Mouse (Mus musculus): Measurements from ENCODE around the gene Lgals2. TPM values are rescaled to one million over a fixed set of nuclear protein-coding genes. Genes with fewer than 3 reads are reported as not detected.
A peak's percentile ranks its signal among the peaks of the same experiment; 100 is the strongest.

The Lgals2 gene
- polyA plus RNA-seq, 1 experiment from 2014 or later = not detected

- no peak overlapping the region for H3K4me3 ChIP-seq
- H3K9ac ChIP-seq = no peak overlapping the region
- no peak overlapping the region for H3K4me2 ChIP-seq
- 93% methylated on average over 1 of the region's 1 CpGs for WGBS
- no peak for ATAC-seq (ENCODE audit: low FRiP score)
- peaks cover 21% of the 10 kb centered on the region for H3K27me3 ChIP-seq
- peaks cover 38% of the 10 kb centered on the region for H3K4me1 ChIP-seq (replicated peaks)
- H3K9me3 ChIP-seq = no peaks in the 10 kb centered on the region
- no peaks in the 10 kb centered on the region for H3K36me3 ChIP-seq
- no peak overlapping the region for H3K27ac ChIP-seq
Measured at GRCm38 (mm10) chr15:78829636-78830035, 25.7 kb downstream of the Lgals2 start.

- no peaks in the 10 kb centered on the region for H3K36me3 ChIP-seq
- WGBS = 16% methylated on average over 5 of the region's 5 CpGs
- H3K9ac ChIP-seq = peak overlapping the region; percentile 36; the same call in 1 of the 2 replicates
Measured at GRCm38 (mm10) chr15:78828315-78828714, 27.0 kb downstream of the Lgals2 start.

GRCm38 (mm10) chr15:78826213-78827204, 28.8 kb downstream of the Lgals2 start:
- peaks cover 23% of the 10 kb centered on the region for H3K27me3 ChIP-seq
- H3K4me1 ChIP-seq (replicated peaks) = peaks cover 15% of the 10 kb centered on the region
- no peaks in the 10 kb centered on the region for H3K36me3 ChIP-seq
- 23% methylated on average over 28 of the region's 28 CpGs for WGBS
- H3K9me3 ChIP-seq = no peaks in the 10 kb centered on the region
- H3K27ac ChIP-seq = no peak overlapping the region
- no peak for ATAC-seq (ENCODE audit: low FRiP score)
- no peak overlapping the region for H3K4me2 ChIP-seq
- no peak overlapping the region; the same call in 1 of the 2 replicates for H3K9ac ChIP-seq
- no peak overlapping the region for H3K4me3 ChIP-seq

More at GRCm38 (mm10) chr15:78828315-78828714, 27.0 kb downstream of the Lgals2 start:
- ATAC-seq (ENCODE audit: low FRiP score) = no peak
- no peak overlapping the region for H3K4me2 ChIP-seq
- H3K4me3 ChIP-seq = no peak overlapping the region
- H3K4me1 ChIP-seq (replicated peaks) = peaks cover 28% of the 10 kb centered on the region
- no peak overlapping the region for H3K27ac ChIP-seq
- no peaks in the 10 kb centered on the region for H3K9me3 ChIP-seq
- peaks cover 23% of the 10 kb centered on the region for H3K27me3 ChIP-seq

GRCm38 (mm10) chr15:78816074-78816391, 39.3 kb downstream of the Lgals2 start:
- H3K36me3 ChIP-seq = no peaks in the 10 kb centered on the region
- no peaks in the 10 kb centered on the region; the same call in 1 of the 2 replicates for H3K4me1 ChIP-seq (replicated peaks)
- H3K27ac ChIP-seq = no peak overlapping the region
- H3K9me3 ChIP-seq = no peaks in the 10 kb centered on the region
- no peak overlapping the region for H3K4me3 ChIP-seq
- H3K27me3 ChIP-seq = no peaks in the 10 kb centered on the region
- H3K4me2 ChIP-seq = no peak overlapping the region
- no peak overlapping the region for H3K9ac ChIP-seq
- 76% methylated on average over 6 of the region's 6 CpGs for WGBS
- no peak for ATAC-seq (ENCODE audit: low FRiP score)

GRCm38 (mm10) chr15:78815314-78816073, 39.8 kb downstream of the Lgals2 start:
- H3K4me2 ChIP-seq = no peak overlapping the region
- no peaks in the 10 kb centered on the region for H3K36me3 ChIP-seq
- no peaks in the 10 kb centered on the region; the same call in 1 of the 2 replicates for H3K4me1 ChIP-seq (replicated peaks)
- H3K9ac ChIP-seq = no peak overlapping the region
- no peak for ATAC-seq (ENCODE audit: low FRiP score)
- H3K4me3 ChIP-seq = no peak overlapping the region
- H3K27me3 ChIP-seq = no peaks in the 10 kb centered on the region
- 63% methylated on average over 11 of the region's 11 CpGs for WGBS
- no peak overlapping the region for H3K27ac ChIP-seq
- no peaks in the 10 kb centered on the region for H3K9me3 ChIP-seq

GRCm38 (mm10) chr15:78813603-78814002, 41.7 kb downstream of the Lgals2 start:
- Histone ChIP-seq H3K27me3 (no peaks in the 10 kb centered on the region), H3K27ac (no peak overlapping the region), H3K9ac (no peak overlapping the region), H3K36me3 (no peaks in the 10 kb centered on the region), H3K4me1 (replicated peaks) (no peaks in the 10 kb centered on the region; the same call in 1 of the 2 replicates), H3K4me3 (no peak overlapping the region), H3K9me3 (no peaks in the 10 kb centered on the region), H3K4me2 (no peak overlapping the region)
- 94% methylated on average over 4 of the region's 4 CpGs for WGBS
- no peak for ATAC-seq (ENCODE audit: low FRiP score)

- Histone ChIP-seq H3K4me1 (replicated peaks) (no peaks in the 10 kb centered on the region), H3K9me3 (no peaks in the 10 kb centered on the region), H3K27ac (no peak overlapping the region), H3K36me3 (no peaks in the 10 kb centered on the region), H3K27me3 (peaks cover 19% of the 10 kb centered on the region), H3K4me2 (no peak overlapping the region), H3K4me3 (no peak overlapping the region), H3K9ac (no peak overlapping the region)
- no peak for ATAC-seq (ENCODE audit: low FRiP score)
- WGBS = 79% methylated on average over 9 of the region's 9 CpGs
Measured at GRCm38 (mm10) chr15:78810146-78810545, 45.2 kb downstream of the Lgals2 start.

GRCm38 (mm10) chr15:78809739-78810138, 45.6 kb downstream of the Lgals2 start:
- Histone ChIP-seq H3K36me3 (no peaks in the 10 kb centered on the region), H3K27me3 (peaks cover 23% of the 10 kb centered on the region), H3K27ac (no peak overlapping the region), H3K9ac (no peak overlapping the region), H3K4me3 (no peak overlapping the region), H3K4me2 (no peak overlapping the region), H3K9me3 (no peaks in the 10 kb centered on the region), H3K4me1 (replicated peaks) (no peaks in the 10 kb centered on the region)
- WGBS = 73% methylated on average over 9 of the region's 9 CpGs
- ATAC-seq (ENCODE audit: low FRiP score) = no peak

GRCm38 (mm10) chr15:78808980-78809379, 46.3 kb downstream of the Lgals2 start:
- no peaks in the 10 kb centered on the region for H3K36me3 ChIP-seq
- H3K9ac ChIP-seq = no peak overlapping the region
- no peaks in the 10 kb centered on the region for H3K9me3 ChIP-seq
- no peak overlapping the region for H3K27ac ChIP-seq
- peaks cover 5% of the 10 kb centered on the region for H3K4me1 ChIP-seq (replicated peaks)
- peaks cover 29% of the 10 kb centered on the region for H3K27me3 ChIP-seq
- no peak overlapping the region for H3K4me2 ChIP-seq
- no peak overlapping the region for H3K4me3 ChIP-seq
- 86% methylated on average over 2 of the region's 2 CpGs for WGBS
- ATAC-seq (ENCODE audit: low FRiP score) = no peak

- Histone ChIP-seq H3K36me3 (no peaks in the 10 kb centered on the region), H3K4me1 (replicated peaks) (peaks cover 22% of the 10 kb centered on the region), H3K27ac (no peak overlapping the region), H3K4me3 (no peak overlapping the region), H3K27me3 (peaks cover 47% of the 10 kb centered on the region), H3K4me2 (no peak overlapping the region), H3K9me3 (no peaks in the 10 kb centered on the region), H3K9ac (no peak overlapping the region)
- WGBS = 82% methylated on average over 3 of the region's 3 CpGs
- no peak for ATAC-seq (ENCODE audit: low FRiP score)
Measured at GRCm38 (mm10) chr15:78807141-78807540, 48.2 kb downstream of the Lgals2 start.

- ATAC-seq (ENCODE audit: low FRiP score) = no peak
- Histone ChIP-seq H3K4me1 (replicated peaks) (peaks cover 28% of the 10 kb centered on the region), H3K27me3 (peaks cover 52% of the 10 kb centered on the region), H3K27ac (no peak overlapping the region), H3K9ac (no peak overlapping the region), H3K9me3 (no peaks in the 10 kb centered on the region), H3K4me3 (no peak overlapping the region), H3K36me3 (no peaks in the 10 kb centered on the region), H3K4me2 (no peak overlapping the region)
- WGBS = 46% methylated on average over 2 of the region's 2 CpGs
Measured at GRCm38 (mm10) chr15:78806614-78807013, 48.7 kb downstream of the Lgals2 start.

- Histone ChIP-seq H3K4me3 (no peak overlapping the region), H3K36me3 (no peaks in the 10 kb centered on the region), H3K9me3 (no peaks in the 10 kb centered on the region), H3K27ac (no peak overlapping the region), H3K9ac (no peak overlapping the region), H3K4me2 (no peak overlapping the region), H3K27me3 (peaks cover 65% of the 10 kb centered on the region), H3K4me1 (replicated peaks) (peaks cover 30% of the 10 kb centered on the region)
- 89% methylated on average over 2 of the region's 2 CpGs for WGBS
- no peak for ATAC-seq (ENCODE audit: low FRiP score)
Measured at GRCm38 (mm10) chr15:78805351-78805750, 50.0 kb downstream of the Lgals2 start.
